8 mouse cellular contexts compared by ENCODE assay signal in genomic region chr4:155084351-155084750, GRCm38 (mm10). TPM values are rescaled to one million over a fixed set of nuclear protein-coding genes. Genes with fewer than 3 reads are reported as not detected.
A peak's percentile ranks its signal among the peaks of the same experiment; 100 is the strongest.
DNase-seq lines count a peak whose midpoint lies in the region; ATAC-seq and TF ChIP-seq lines count a peak whose summit lies in the region.
"Had no signal": no experiment of that assay in that cellular context is flagged by ENCODE, and none has a peak within 500 bp of the region (broad histone marks: within the 10 kb centered on the region; RNA-seq: fewer than 3 reads in every experiment).

No protein-coding gene starts in this region.

- peaks cover 47% of the 10 kb centered on the region for H3K79me2 ChIP-seq in myocyte (ENCODE audit: control insufficient read depth, insufficient read depth)

- no peaks in the 10 kb centered on the region for H3K9me3 ChIP-seq in lung, embryonic 14.5 days (ENCODE audit: low read depth, low read length)
- no peaks in the 10 kb centered on the region for H3K9me3 ChIP-seq in intestine, postnatal 0 days (ENCODE audit: control insufficient read depth)

- no peak overlapping the region for H3ac ChIP-seq in myocyte (ENCODE audit: control insufficient read depth, insufficient read length)

- no peak overlapping the region for H3K4me3 ChIP-seq in lung, embryonic 14.5 days (ENCODE audit: low read depth, low read length)
- H3K4me3 ChIP-seq in embryonic fibroblast, embryonic 13.5 days (ENCODE audit: insufficient read depth, low read length) = peak overlapping the region; percentile 64
- H3K4me3 ChIP-seq in intestine, postnatal 0 days (ENCODE audit: low read depth, low read length) = peak overlapping the region; percentile 96
- H3K4me3 ChIP-seq in myocyte = peak overlapping the region; percentile 69

- 78% methylated on average over 7 of the region's 7 CpGs for WGBS in lung, embryonic 14.5 days
- WGBS in intestine, postnatal 0 days = 36% methylated on average over 7 of the region's 7 CpGs

- no peak for TF ChIP-seq POLR2A in embryonic fibroblast, embryonic 13.5 days (IDR thresholded peaks at IDR 0.05; ENCODE audit: low read depth, low read length)
- no peak for TF ChIP-seq POLR2A in myocyte (IDR thresholded peaks at IDR 0.05; ENCODE audit: insufficient read length, low read depth)

- no peak for DNase-seq in lung, embryonic 14.5 days
- DNase-seq in lung, postnatal 4 days = no peak
- no peak for DNase-seq in thymus, postnatal 0 days (ENCODE audit: low spot score)
- DNase-seq in urinary bladder, postnatal 36 days (ENCODE audit: low spot score in 2 of 2) = no peak
- DNase-seq: layer of hippocampus, postnatal 36 days had no signal

- peak overlapping the region; percentile 85; the same call in 1 of the 2 replicates for H3K9ac ChIP-seq in lung, embryonic 14.5 days
- H3K9ac ChIP-seq in intestine, postnatal 0 days (ENCODE audit: low read depth, low read length) = 0 out of 2 replicates have a peak overlapping the region, but pooled peaks have one; percentile 95

- TF ChIP-seq CTCF in lung, embryonic 14.5 days (IDR thresholded peaks at IDR 0.05; ENCODE audit: low read depth) = no peak
- TF ChIP-seq CTCF in embryonic fibroblast, embryonic 13.5 days (IDR thresholded peaks at IDR 0.05; ENCODE audit: borderline replicate concordance, insufficient read depth, low read length) = no peak
- no peak for TF ChIP-seq CTCF in intestine, postnatal 0 days (IDR thresholded peaks at IDR 0.05; ENCODE audit: low read depth)

- H3K27ac ChIP-seq in lung, embryonic 14.5 days (ENCODE audit: low read depth) = no peak overlapping the region
- H3K27ac ChIP-seq in embryonic fibroblast, embryonic 13.5 days (ENCODE audit: insufficient read depth, low read length) = no peak overlapping the region
- H3K27ac ChIP-seq in intestine, postnatal 0 days (ENCODE audit: low read depth, low read length) = peak overlapping the region; percentile 95

- peaks cover 42% of the 10 kb centered on the region for H3K36me3 ChIP-seq in lung, embryonic 14.5 days (ENCODE audit: insufficient read depth)
- peaks cover 36% of the 10 kb centered on the region for H3K36me3 ChIP-seq in intestine, postnatal 0 days (ENCODE audit: control insufficient read depth, insufficient read depth)
- H3K36me3 ChIP-seq in myocyte (ENCODE audit: control insufficient read depth, insufficient read depth) = peaks cover 32% of the 10 kb centered on the region

- H3K4me2 ChIP-seq in lung, embryonic 14.5 days = peak overlapping the region; percentile 89
- H3K4me2 ChIP-seq in intestine, postnatal 0 days (replicated peaks; ENCODE audit: low read depth) = peak overlapping the region; percentile 90
- peak overlapping the region; percentile 86 for H3K4me2 ChIP-seq in myocyte (ENCODE audit: low read depth)

- H3K27me3 ChIP-seq in lung, embryonic 14.5 days (ENCODE audit: insufficient read depth, low read length) = no peaks in the 10 kb centered on the region
- H3K27me3 ChIP-seq in intestine, postnatal 0 days (replicated peaks; ENCODE audit: control insufficient read depth, insufficient read depth, low read length) = no peaks in the 10 kb centered on the region
- no peaks in the 10 kb centered on the region for H3K27me3 ChIP-seq in myocyte (ENCODE audit: control insufficient read depth, insufficient read depth, insufficient read length)

- peaks cover 15% of the 10 kb centered on the region for H3K4me1 ChIP-seq in lung, embryonic 14.5 days (ENCODE audit: insufficient read depth)
- H3K4me1 ChIP-seq in embryonic fibroblast, embryonic 13.5 days (ENCODE audit: control insufficient read depth, insufficient read depth, low read length) = peaks cover 8% of the 10 kb centered on the region; the same call in 1 of the 2 replicates
- peaks cover 10% of the 10 kb centered on the region for H3K4me1 ChIP-seq in intestine, postnatal 0 days (replicated peaks; ENCODE audit: control insufficient read depth, insufficient read depth, low read length)

- no peak for ATAC-seq in lung, embryonic 14.5 days (ENCODE audit: insufficient read depth)
- ATAC-seq in intestine, postnatal 0 days = peak; percentile 10; the same call in 1 of the 2 replicates

TF ChIP-seq in myocyte, 11 proteins besides CTCF, POLR2A, EP300 and RAD21:
- TF ChIP-seq REST (IDR thresholded peaks at IDR 0.05; ENCODE audit: insufficient read depth, insufficient read length) (no peak), POLR2AphosphoS2 (IDR thresholded peaks at IDR 0.05; ENCODE audit: insufficient read length, low read depth) (no peak), TCF3 (IDR thresholded peaks at IDR 0.05; ENCODE audit: insufficient read length, low read depth) (no peak), MYOD1 (IDR thresholded peaks at IDR 0.05; ENCODE audit: control insufficient read depth in 1 of 3, insufficient read length in 2 of 3, low read depth in 2 of 3) (no peak), CEBPB (IDR thresholded peaks at IDR 0.05; ENCODE audit: insufficient read depth, poor library complexity, severe bottlenecking) (no peak), TCF12 (IDR thresholded peaks at IDR 0.05; ENCODE audit: insufficient read depth, poor library complexity, severe bottlenecking) (no peak), USF1 (IDR thresholded peaks at IDR 0.05; ENCODE audit: low read depth) (no peak), MAX (IDR thresholded peaks at IDR 0.05; ENCODE audit: low read depth) (no peak), MYOG (IDR thresholded peaks at IDR 0.05; ENCODE audit: control insufficient read depth in 1 of 3, insufficient read depth in 1 of 3, insufficient read length in 2 of 3, low read depth in 2 of 3) (no peak), E2F4 (IDR thresholded peaks at IDR 0.05; ENCODE audit: insufficient read depth) (no peak), SRF (IDR thresholded peaks at IDR 0.05; ENCODE audit: control insufficient read depth, insufficient read length, low read depth) (no peak)

RNA-seq across cellular contexts. Expression of gene Rer1, which starts 1.8 kb away (rescaled TPM):
- 160 and 177 TPM in 2 replicates for polyA plus RNA-seq in lung, embryonic 14.5 days (2014; fragmentation: Nextera tagmentation; extraction: Ambion mirVana)
- polyA plus RNA-seq in embryonic fibroblast, embryonic 13.5 days (2011; ENCODE audit: insufficient read length, low read depth, missing spikeins) = 148 and 162 TPM in 2 replicates
- 277 and 297 TPM in 2 replicates for polyA plus RNA-seq in intestine, postnatal 0 days (2015; fragmentation: Nextera tagmentation; extraction: Ambion mirVana)
- polyA plus RNA-seq in myocyte (2012; fragmentation: generic; extraction: Trizol) = 117 TPM
- polyA plus RNA-seq in thymus, postnatal 0 days (2015; fragmentation: Nextera tagmentation; extraction: Ambion mirVana) = 184 and 189 TPM in 2 replicates

RNA-seq across cellular contexts. Expression of gene Morn1, which starts 2.0 kb away (rescaled TPM):
- 5.2 TPM in 2 replicates for polyA plus RNA-seq in lung, embryonic 14.5 days (2014; fragmentation: Nextera tagmentation; extraction: Ambion mirVana)
- polyA plus RNA-seq in embryonic fibroblast, embryonic 13.5 days (2011; ENCODE audit: insufficient read length, low read depth, missing spikeins) = 3.9 and 5.0 TPM in 2 replicates
- 1.8 and 2.2 TPM in 2 replicates for polyA plus RNA-seq in intestine, postnatal 0 days (2015; fragmentation: Nextera tagmentation; extraction: Ambion mirVana)
- 2.6 TPM for polyA plus RNA-seq in myocyte (2012; fragmentation: generic; extraction: Trizol)
- 2.7 and 2.9 TPM in 2 replicates for polyA plus RNA-seq in thymus, postnatal 0 days (2015; fragmentation: Nextera tagmentation; extraction: Ambion mirVana)

RNA-seq across cellular contexts. Expression of gene Pex10, which starts 17.5 kb away (rescaled TPM):
- 7.0 and 9.4 TPM in 2 replicates for polyA plus RNA-seq in lung, embryonic 14.5 days (2014; fragmentation: Nextera tagmentation; extraction: Ambion mirVana)
- polyA plus RNA-seq in embryonic fibroblast, embryonic 13.5 days (2011; ENCODE audit: insufficient read length, low read depth, missing spikeins) = 5.1 and 6.3 TPM in 2 replicates
- polyA plus RNA-seq in intestine, postnatal 0 days (2015; fragmentation: Nextera tagmentation; extraction: Ambion mirVana) = 11.7 and 12.9 TPM in 2 replicates
- 12.4 TPM for polyA plus RNA-seq in myocyte (2012; fragmentation: generic; extraction: Trizol)
- 15.9 and 16.3 TPM in 2 replicates for polyA plus RNA-seq in thymus, postnatal 0 days (2015; fragmentation: Nextera tagmentation; extraction: Ambion mirVana)

RNA-seq across cellular contexts. Expression of gene Plch2, which starts 27.8 kb away (rescaled TPM):
- polyA plus RNA-seq in lung, embryonic 14.5 days (2014; fragmentation: Nextera tagmentation; extraction: Ambion mirVana) = 5.2 and 6.7 TPM in 2 replicates
- polyA plus RNA-seq in embryonic fibroblast, embryonic 13.5 days (2011; ENCODE audit: insufficient read length, low read depth, missing spikeins) = 0.12 and 0.23 TPM in 2 replicates
- polyA plus RNA-seq in intestine, postnatal 0 days (2015; fragmentation: Nextera tagmentation; extraction: Ambion mirVana) = 5.3 and 5.7 TPM in 2 replicates
- 0.06 TPM for polyA plus RNA-seq in myocyte (2012; fragmentation: generic; extraction: Trizol)
- 0.67 and 0.74 TPM in 2 replicates for polyA plus RNA-seq in thymus, postnatal 0 days (2015; fragmentation: Nextera tagmentation; extraction: Ambion mirVana)
